Mouse (Mus musculus): Measurements from ENCODE around the gene Fam208b.
"Not testable (repeated sequence)": the region's sequence is repeated elsewhere in the genome, so short reads cannot be mapped to it uniquely, and the experiment has no call there.

The Fam208b gene

GRCm38 (mm10) chr13:3563130-3563529, 47.8 kb downstream of the Fam208b start:
- no peak for DNase-seq

DNA sequence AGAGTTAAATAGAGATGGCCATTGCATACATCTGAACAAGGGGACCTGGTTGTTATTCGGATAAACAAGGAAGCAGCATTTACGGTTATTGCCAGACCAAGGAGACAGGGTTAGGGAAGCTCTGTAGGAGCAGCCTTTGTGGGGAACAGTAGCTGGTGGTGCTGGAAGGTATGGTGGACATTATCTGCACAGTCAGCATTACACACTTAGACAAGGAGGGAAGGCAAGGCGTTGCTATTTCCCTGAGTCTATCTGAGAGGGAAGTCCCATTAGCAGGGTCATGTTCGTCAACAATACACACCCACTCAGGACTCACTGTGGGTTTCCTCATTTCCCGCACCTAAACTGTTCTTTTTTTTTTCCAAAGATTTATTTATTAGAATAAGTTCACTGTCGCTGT, 63.1 kb downstream of the Fam208b start:
- DNase-seq, result no peak

GRCm38 (mm10) chr13:3547410-3547809, 63.5 kb downstream of the Fam208b start:
- no peak for DNase-seq

- DNase-seq, result no peak
Measured at GRCm38 (mm10) chr13:3544925-3545324, 66.0 kb downstream of the Fam208b start.

DNA sequence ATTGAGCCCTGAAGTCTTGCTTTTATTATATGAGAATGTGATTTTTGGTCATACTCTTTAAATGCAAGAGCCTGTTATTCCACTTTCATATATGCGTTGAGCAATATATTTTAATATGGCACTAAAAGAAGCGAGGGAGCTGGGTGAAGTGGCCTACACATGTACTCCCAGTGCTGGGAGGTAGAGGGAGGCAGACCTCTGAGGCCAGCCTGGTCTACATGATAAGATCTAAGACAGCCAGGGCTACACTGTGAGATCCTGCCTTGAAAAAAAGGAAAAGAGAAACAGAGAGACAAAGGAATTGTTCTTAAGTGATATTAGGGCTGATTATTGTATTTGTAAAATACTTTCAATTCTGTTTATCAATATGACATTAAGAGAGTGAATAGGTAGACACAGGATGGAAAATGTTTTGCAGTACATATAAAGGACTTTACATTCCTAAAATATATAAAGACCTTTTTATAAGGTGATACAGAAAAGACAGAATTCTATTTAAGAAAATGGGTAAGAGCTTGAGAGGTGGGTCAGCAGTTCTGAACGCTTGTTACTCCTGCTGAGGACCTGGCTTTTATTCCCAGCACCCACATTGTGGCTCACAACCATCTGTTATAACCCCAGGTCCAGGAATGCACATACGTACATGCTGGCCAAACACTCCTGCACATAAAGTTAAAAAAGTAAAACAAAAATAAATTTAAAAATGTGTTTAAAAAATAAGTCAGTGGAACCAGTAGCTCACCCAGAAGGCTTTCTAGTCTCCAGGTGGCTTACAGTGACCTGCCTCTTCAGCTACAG, 66.6 kb downstream of the Fam208b start:
- DNase-seq, result no peak

- DNase-seq, result no peak
Measured at GRCm38 (mm10) chr13:3541159-3541782, 69.6 kb downstream of the Fam208b start.

DNA sequence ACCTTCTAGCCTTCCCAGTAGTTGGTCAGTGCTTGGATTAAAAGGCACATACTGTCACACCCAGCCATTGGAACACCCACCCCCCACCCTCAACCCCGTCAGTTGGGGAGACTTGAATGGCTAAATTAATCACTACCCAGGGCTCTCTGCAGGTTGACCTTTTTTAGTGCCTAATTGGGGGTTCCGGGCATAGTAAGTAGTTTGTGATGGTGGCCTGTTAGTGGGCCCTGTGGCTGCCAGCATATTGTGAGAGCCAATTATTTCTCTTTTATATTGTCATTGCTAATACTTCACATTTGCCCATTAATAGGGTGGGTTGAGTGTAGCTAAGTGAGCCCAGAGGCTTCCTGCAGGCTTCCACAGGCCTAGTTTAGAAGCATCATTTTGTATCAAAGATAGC, 70.7 kb downstream of the Fam208b start:
- no peak for DNase-seq

DNA sequence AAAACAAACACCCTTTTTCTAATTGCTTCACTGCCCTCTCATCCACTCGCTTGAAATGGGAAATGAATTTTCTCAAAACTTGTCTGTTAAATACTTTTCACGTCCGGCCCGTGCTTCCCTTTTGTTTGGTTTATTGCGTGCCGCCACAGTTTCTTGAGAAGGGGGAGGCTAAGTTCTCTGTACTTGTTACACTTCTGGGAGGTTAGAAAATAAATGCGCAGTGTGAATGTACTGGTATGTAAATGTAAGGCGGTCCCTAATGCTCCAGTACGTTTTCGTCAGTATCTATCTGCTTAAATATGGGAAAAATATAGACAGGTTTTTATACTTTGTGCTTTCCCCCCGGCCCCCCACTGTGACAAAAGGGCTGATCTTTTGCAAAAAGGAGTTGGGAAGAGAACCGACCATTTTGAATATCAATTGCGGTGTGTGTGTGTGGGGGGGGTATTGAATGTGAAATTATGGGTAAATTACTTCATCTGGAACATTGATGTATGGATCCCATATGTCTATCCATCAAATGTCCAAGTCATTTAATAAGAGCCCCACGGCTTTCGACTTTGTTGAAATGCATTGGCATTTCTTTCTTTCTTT, 71.8 kb downstream of the Fam208b start:
- DNase-seq, result no peak

GRCm38 (mm10) chr13:3538223-3538968, 72.5 kb downstream of the Fam208b start:
- peak in 1 of 2 experiments; percentile 42 for DNase-seq

GRCm38 (mm10) chr13:3537594-3538222, 73.2 kb downstream of the Fam208b start, which contains the start of gene Gdi2:
Gene Gdi2, plus strand, starts transcription at chr13:3538063.
- DNase-seq, result peak; percentile 93 to 94

- DNase-seq, result no peak
Measured at GRCm38 (mm10) chr13:3534146-3534545, 76.8 kb downstream of the Fam208b start.

DNA sequence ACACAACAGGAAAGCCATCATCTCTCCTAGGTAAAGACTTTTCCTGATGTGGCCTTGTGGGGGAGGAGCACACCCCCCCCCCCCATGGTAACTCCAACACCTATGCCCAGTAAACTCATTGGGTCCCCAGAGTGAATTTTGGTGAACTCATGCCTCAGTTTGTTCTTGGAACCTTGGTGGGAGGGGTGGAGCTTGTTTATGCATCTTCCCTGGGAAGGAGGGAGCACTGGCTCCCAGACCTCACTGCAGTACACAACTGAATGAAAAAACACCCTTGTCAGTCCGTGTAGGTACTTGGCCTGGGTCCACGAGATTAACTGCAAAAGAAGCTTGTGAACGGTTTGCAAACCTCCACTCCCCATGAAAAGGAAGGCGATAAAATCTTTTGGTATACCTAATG, 78.5 kb downstream of the Fam208b start:
- no peak for DNase-seq

- DNase-seq, result no peak
Measured at GRCm38 (mm10) chr13:3531692-3532320, 79.1 kb downstream of the Fam208b start.

DNA sequence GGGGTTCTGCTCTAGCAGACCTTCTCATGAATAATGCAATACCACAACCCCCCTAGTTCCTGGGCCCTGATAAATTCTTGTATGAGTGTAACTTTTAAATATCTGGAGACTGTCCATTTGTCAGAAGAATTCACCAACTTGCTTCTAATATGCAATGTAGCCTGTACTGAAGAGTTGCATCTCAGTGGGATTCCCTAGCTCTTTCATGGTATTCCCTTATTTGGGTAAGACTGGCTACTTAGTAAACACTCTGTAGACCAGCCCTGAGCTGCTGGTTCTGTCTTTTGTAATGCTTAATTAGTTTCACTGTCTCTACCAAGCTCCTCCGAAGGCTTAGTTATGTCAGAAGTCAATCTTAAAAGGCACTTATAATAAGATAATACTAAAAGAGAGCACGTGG, 79.7 kb downstream of the Fam208b start:
- not testable (repeated sequence) for DNase-seq

DNA sequence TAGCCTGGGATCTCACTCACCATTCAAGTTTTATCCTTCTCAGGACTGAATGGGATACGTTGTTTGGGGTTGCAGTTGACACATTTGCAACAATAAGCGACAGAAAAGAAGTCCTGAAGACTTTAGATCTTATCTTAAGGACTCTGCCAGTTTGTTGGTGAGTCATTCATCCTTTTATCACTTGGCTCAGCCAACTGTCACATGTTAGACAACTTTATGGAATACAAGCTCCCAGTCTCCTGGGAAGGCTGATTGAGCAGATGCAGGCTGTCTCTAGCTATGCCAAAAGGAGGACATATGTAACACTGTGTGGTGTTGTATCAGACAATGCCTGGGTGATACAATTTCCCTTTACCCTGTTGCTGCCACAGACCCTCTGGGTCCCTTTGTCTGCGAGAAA, 80.5 kb downstream of the Fam208b start:
- no peak for DNase-seq

DNA sequence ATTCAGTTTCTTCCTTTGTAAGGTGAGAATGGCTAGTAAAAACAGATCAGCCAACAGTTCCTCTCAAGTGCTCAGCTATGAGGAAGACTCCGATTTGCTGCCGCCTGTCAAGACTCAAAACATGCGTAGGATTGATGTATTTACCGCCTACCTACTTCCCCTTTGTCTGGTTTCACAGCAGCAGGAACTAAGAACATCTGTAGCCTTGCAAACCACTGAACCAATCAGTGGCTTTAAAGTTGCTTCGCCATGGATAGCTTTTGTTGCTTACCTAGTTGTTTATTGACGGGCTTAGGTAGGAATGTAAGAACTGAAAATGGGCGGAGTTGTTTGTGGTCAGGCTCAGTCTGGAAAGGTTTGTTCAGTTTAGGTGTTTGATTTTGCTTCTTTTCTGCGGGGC, 84.6 kb downstream of the Fam208b start:
- peak; percentile 44 to 55 for DNase-seq

- no peak for DNase-seq
Measured at GRCm38 (mm10) chr13:3525611-3526051, 85.3 kb downstream of the Fam208b start.

DNA sequence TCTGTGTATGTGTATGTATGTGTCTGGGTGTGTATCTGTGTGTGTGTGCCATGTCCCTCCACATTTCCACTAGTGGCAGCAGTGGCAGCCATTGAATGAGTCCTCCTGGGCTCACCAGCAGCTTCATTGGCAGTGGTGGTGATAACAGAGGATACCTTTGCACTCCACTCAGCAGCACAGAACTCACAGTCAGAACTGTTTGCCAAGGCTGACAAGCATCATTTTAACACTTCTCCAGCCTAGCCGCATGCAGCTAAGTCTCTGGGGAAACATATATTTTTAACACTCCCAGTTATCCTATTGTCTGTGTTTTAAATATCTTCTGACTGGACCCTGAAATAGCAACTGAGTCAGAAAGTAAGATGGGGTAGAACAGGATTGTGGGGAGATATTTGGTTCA, 87.0 kb downstream of the Fam208b start:
- DNase-seq, result no peak

GRCm38 (mm10) chr13:3523459-3523858, 87.4 kb downstream of the Fam208b start:
- DNase-seq, result no peak

DNA sequence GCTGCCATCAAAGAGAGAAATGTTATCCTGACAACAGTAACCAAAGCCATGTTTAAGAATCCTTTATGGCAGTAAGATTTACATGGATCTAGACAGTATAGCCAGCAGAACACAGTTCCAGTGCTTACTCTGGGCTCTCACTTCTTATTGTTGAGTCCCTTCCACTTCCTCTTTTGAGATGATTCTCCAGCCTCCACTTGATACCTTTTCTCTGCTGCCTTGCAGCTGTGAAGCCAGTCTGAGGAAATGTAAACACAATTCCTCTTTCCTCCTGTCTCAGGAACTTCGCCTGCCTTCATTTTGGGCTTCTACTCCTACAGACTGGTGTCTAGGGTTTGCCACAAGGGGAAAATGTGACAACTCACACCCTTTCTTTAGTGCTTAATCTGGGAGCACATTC, 90.9 kb downstream of the Fam208b start:
- DNase-seq, result not testable (repeated sequence)

DNA sequence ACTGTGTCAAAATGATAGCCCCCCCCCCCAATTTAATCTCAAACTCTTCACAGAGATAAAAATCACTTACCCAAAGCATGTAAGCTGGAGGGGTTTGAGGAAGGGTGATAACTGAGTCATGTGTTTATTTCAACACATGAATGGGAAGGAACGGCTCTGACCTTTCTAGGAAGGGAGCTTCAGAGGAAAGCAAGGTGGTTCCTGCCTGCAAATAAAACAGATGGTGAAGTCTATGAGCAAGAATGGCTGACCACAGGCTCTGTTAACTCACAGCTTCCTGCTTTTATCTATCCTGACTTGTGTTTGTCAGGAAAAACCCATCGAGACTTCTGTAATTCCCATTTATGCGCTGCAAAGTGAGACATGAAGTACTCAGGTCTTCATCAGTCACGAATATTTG, 91.6 kb downstream of the Fam208b start:
- DNase-seq, result not testable (repeated sequence)

Measured in spleen, adult 18-20 months (tissue).